Mouse (Mus musculus): ENCODE data around the gene Hecw2. TPM values are rescaled to one million over a fixed set of nuclear protein-coding genes. Genes with fewer than 3 reads are reported as not detected.

Gene Hecw2
- polyA plus RNA-seq, 2 experiments = 0.17 to 0.26 TPM

GRCm38 (mm10) chr1:53952395-53952794 is 242.6 kb downstream of the Hecw2 start:
- Histone ChIP-seq H3K4me2 (ENCODE audit: low read depth) (no peak overlapping the region), H3K4me3 (ENCODE audit: insufficient read depth in 1 of 2, low read depth in 2 of 2, low read length in 2 of 2) (no peak overlapping the region), H3K9me3 (ENCODE audit: control insufficient read depth, low read length) (no peaks in the 10 kb centered on the region), H3K27ac (no peak overlapping the region), H3K36me3 (replicated peaks; ENCODE audit: control insufficient read depth, insufficient read depth, low read depth) (no peaks in the 10 kb centered on the region), H3K9ac (replicated peaks) (no peak overlapping the region), H3K27me3 (ENCODE audit: control insufficient read depth, insufficient read depth, low read length) (no peaks in the 10 kb centered on the region), H3K4me1 (replicated peaks; ENCODE audit: control insufficient read depth in 2 of 2, insufficient read depth in 2 of 2, low read length in 1 of 2) (no peaks in the 10 kb centered on the region)
- DNase-seq (ENCODE audit: low read depth in 3 of 3, low spot score in 3 of 3) (no peak), ATAC-seq (ENCODE audit: insufficient read depth) (no peak)
- TF ChIP-seq EP300 (IDR thresholded peaks at IDR 0.05; ENCODE audit: low read depth) (no peak), CTCF (IDR thresholded peaks at IDR 0.05; ENCODE audit: low read depth) (no peak)
- WGBS (ENCODE audit: insufficient replicate concordance) = 30% methylated on average over 5 of the region's 5 CpGs

GRCm38 (mm10) chr1:53945815-53946214 is 249.2 kb downstream of the Hecw2 start:
- no peak overlapping the region for H3K9ac ChIP-seq (replicated peaks)
- H3K4me3 ChIP-seq (ENCODE audit: insufficient read depth in 1 of 2, low read depth in 2 of 2, low read length in 2 of 2) = no peak overlapping the region
- no peak for ATAC-seq (ENCODE audit: insufficient read depth)
- no peak overlapping the region for H3K4me2 ChIP-seq (ENCODE audit: low read depth)
- H3K9me3 ChIP-seq (ENCODE audit: control insufficient read depth, low read length) = no peaks in the 10 kb centered on the region
- DNase-seq (ENCODE audit: low read depth in 3 of 3, low spot score in 3 of 3) = no peak
- TF ChIP-seq EP300 (IDR thresholded peaks at IDR 0.05; ENCODE audit: low read depth) (no peak), CTCF (IDR thresholded peaks at IDR 0.05; ENCODE audit: low read depth) (no peak)
- no peak overlapping the region for H3K27ac ChIP-seq
- H3K4me1 ChIP-seq (replicated peaks; ENCODE audit: control insufficient read depth in 2 of 2, insufficient read depth in 2 of 2, low read length in 1 of 2) = no peaks in the 10 kb centered on the region
- H3K27me3 ChIP-seq (ENCODE audit: control insufficient read depth, insufficient read depth, low read length) = no peaks in the 10 kb centered on the region
- WGBS (ENCODE audit: insufficient replicate concordance) = 8% methylated on average over 2 of the region's 2 CpGs
- no peaks in the 10 kb centered on the region for H3K36me3 ChIP-seq (replicated peaks; ENCODE audit: control insufficient read depth, insufficient read depth, low read depth)

GRCm38 (mm10) chr1:53942468-53942867 is 252.5 kb downstream of the Hecw2 start:
- ATAC-seq (ENCODE audit: insufficient read depth) = no peak
- TF ChIP-seq CTCF (IDR thresholded peaks at IDR 0.05; ENCODE audit: low read depth) = no peak
- no peak for TF ChIP-seq EP300 (IDR thresholded peaks at IDR 0.05; ENCODE audit: low read depth)
- Histone ChIP-seq H3K27me3 (ENCODE audit: control insufficient read depth, insufficient read depth, low read length) (no peaks in the 10 kb centered on the region), H3K9ac (replicated peaks) (no peak overlapping the region), H3K9me3 (ENCODE audit: control insufficient read depth, low read length) (no peaks in the 10 kb centered on the region), H3K4me1 (replicated peaks; ENCODE audit: control insufficient read depth in 2 of 2, insufficient read depth in 2 of 2, low read length in 1 of 2) (peaks cover 0 to 1% of the 10 kb centered on the region in 2 experiments; a peak in 1 of 4 replicates), H3K4me2 (ENCODE audit: low read depth) (no peak overlapping the region), H3K36me3 (replicated peaks; ENCODE audit: control insufficient read depth, insufficient read depth, low read depth) (no peaks in the 10 kb centered on the region), H3K27ac (no peak overlapping the region), H3K4me3 (ENCODE audit: insufficient read depth in 1 of 2, low read depth in 2 of 2, low read length in 2 of 2) (no peak overlapping the region)
- WGBS (ENCODE audit: insufficient replicate concordance) = 57% methylated on average over 8 of the region's 8 CpGs
- DNase-seq (ENCODE audit: low read depth in 3 of 3, low spot score in 3 of 3) = no peak

- Histone ChIP-seq H3K27ac (no peak overlapping the region), H3K4me2 (ENCODE audit: low read depth) (no peak overlapping the region), H3K9me3 (ENCODE audit: control insufficient read depth, low read length) (no peaks in the 10 kb centered on the region), H3K4me1 (replicated peaks; ENCODE audit: control insufficient read depth in 2 of 2, insufficient read depth in 2 of 2, low read length in 1 of 2) (peaks cover 0 to 1% of the 10 kb centered on the region in 2 experiments; a peak in 1 of 4 replicates), H3K36me3 (replicated peaks; ENCODE audit: control insufficient read depth, insufficient read depth, low read depth) (no peaks in the 10 kb centered on the region), H3K9ac (replicated peaks) (no peak overlapping the region), H3K4me3 (ENCODE audit: insufficient read depth in 1 of 2, low read depth in 2 of 2, low read length in 2 of 2) (no peak overlapping the region), H3K27me3 (ENCODE audit: control insufficient read depth, insufficient read depth, low read length) (no peaks in the 10 kb centered on the region)
- ATAC-seq (ENCODE audit: insufficient read depth) (no peak), DNase-seq (ENCODE audit: low read depth in 3 of 3, low spot score in 3 of 3) (no peak)
- WGBS (ENCODE audit: insufficient replicate concordance) = 45% methylated on average over 3 of the region's 3 CpGs
- TF ChIP-seq CTCF (IDR thresholded peaks at IDR 0.05; ENCODE audit: low read depth) = no peak
- no peak for TF ChIP-seq EP300 (IDR thresholded peaks at IDR 0.05; ENCODE audit: low read depth)
These were observed 253.4 kb downstream of the Hecw2 start for GRCm38 (mm10) chr1:53941528-53941927.

GRCm38 (mm10) chr1:53940268-53941017 is 254.5 kb downstream of the Hecw2 start:
- DNase-seq (ENCODE audit: low read depth in 3 of 3, low spot score in 3 of 3) (peak in 1 of 3 experiments; percentile 7), ATAC-seq (ENCODE audit: insufficient read depth) (no peak)
- TF ChIP-seq EP300 (IDR thresholded peaks at IDR 0.05; ENCODE audit: low read depth) (no peak), CTCF (IDR thresholded peaks at IDR 0.05; ENCODE audit: low read depth) (no peak)
- no peak overlapping the region for H3K9ac ChIP-seq (replicated peaks)
- H3K27ac ChIP-seq = no peak overlapping the region
- no peaks in the 10 kb centered on the region for H3K27me3 ChIP-seq (ENCODE audit: control insufficient read depth, insufficient read depth, low read length)
- no peaks in the 10 kb centered on the region for H3K9me3 ChIP-seq (ENCODE audit: control insufficient read depth, low read length)
- H3K36me3 ChIP-seq (replicated peaks; ENCODE audit: control insufficient read depth, insufficient read depth, low read depth) = no peaks in the 10 kb centered on the region
- H3K4me2 ChIP-seq (ENCODE audit: low read depth) = no peak overlapping the region
- no peak overlapping the region for H3K4me3 ChIP-seq (ENCODE audit: insufficient read depth in 1 of 2, low read depth in 2 of 2, low read length in 2 of 2)
- WGBS (ENCODE audit: insufficient replicate concordance) = 30% methylated on average over 13 of the region's 13 CpGs
- peaks cover 0 to 1% of the 10 kb centered on the region in 2 experiments; a peak in 1 of 4 replicates for H3K4me1 ChIP-seq (replicated peaks; ENCODE audit: control insufficient read depth in 2 of 2, insufficient read depth in 2 of 2, low read length in 1 of 2)

Data from liver, embryonic 14.5 days (tissue).